Mouse (Mus musculus) gastrocnemius, adult 8-10 months (tissue): ENCODE data around the gene Rnf31. TPM values are rescaled to one million over a fixed set of nuclear protein-coding genes. Genes with fewer than 3 reads are reported as not detected.

Experiments used
- DNase-seq, 2 experiments: peaks; one replicate each; pipeline ENCODE4 v3.0.0; 2022; ENCODE audit warnings: low spot score in 2 of 2
- total RNA-seq, 4 experiments: library from RNA; stranded (reverse); gene quantifications; 2 replicates each; pipeline ENCODE4 v1.2.4; 2022

The Rnf31 gene
- 10 to 100 TPM; 14.8 to 18.7 (median 16.6) TPM for total RNA-seq

- peak; percentile 94 to 95 for DNase-seq
Measured at GRCm38 (mm10) chr14:55591331-55591891, at the start of gene Rnf31. TSS of gene Rnf31 (plus strand) at chr14:55591708.

GRCm38 (mm10) chr14:55542268-55542667, 49.2 kb upstream of the Rnf31 start:
- DNase-seq = no peak

GRCm38 (mm10) chr14:55544334-55544733, 47.2 kb upstream of the Rnf31 start:
- DNase-seq = no peak

- DNase-seq = no peak
Measured at GRCm38 (mm10) chr14:55550191-55550590, 41.3 kb upstream of the Rnf31 start.

GRCm38 (mm10) chr14:55551347-55551746, 40.2 kb upstream of the Rnf31 start:
- DNase-seq = no peak

GRCm38 (mm10) chr14:55551794-55552193, 39.7 kb upstream of the Rnf31 start:
- no peak for DNase-seq

- no peak for DNase-seq
Measured at GRCm38 (mm10) chr14:55554635-55555034, 36.9 kb upstream of the Rnf31 start.

GRCm38 (mm10) chr14:55555788-55556187, 35.7 kb upstream of the Rnf31 start:
- DNase-seq = no peak

GRCm38 (mm10) chr14:55557003-55557402, 34.5 kb upstream of the Rnf31 start:
- peak; percentile 55 to 61 for DNase-seq

- DNase-seq = no peak
Measured at GRCm38 (mm10) chr14:55557587-55557986, 33.9 kb upstream of the Rnf31 start.

- no peak for DNase-seq
Measured at GRCm38 (mm10) chr14:55558740-55559448, 32.6 kb upstream of the Rnf31 start.

GRCm38 (mm10) chr14:55559799-55560201, 31.7 kb upstream of the Rnf31 start, which contains the start of gene Dcaf11:
TSS of gene Dcaf11 (plus strand) at chr14:55560006.
- peak; percentile 84 to 91 for DNase-seq

GRCm38 (mm10) chr14:55560202-55561073, 31.1 kb upstream of the Rnf31 start, which contains the start of gene A730061H03Rik:
TSS of gene A730061H03Rik (minus strand) at chr14:55560406.
- DNase-seq = peak; percentile 97

GRCm38 (mm10) chr14:55561860-55562259, 29.6 kb upstream of the Rnf31 start:
- DNase-seq = no peak

GRCm38 (mm10) chr14:55563249-55563648, 28.3 kb upstream of the Rnf31 start:
- no peak for DNase-seq

- no peak for DNase-seq
Measured at GRCm38 (mm10) chr14:55565748-55566147, 25.8 kb upstream of the Rnf31 start.

GRCm38 (mm10) chr14:55567496-55567895, 24.0 kb upstream of the Rnf31 start:
- no peak for DNase-seq

- no peak for DNase-seq
Measured at GRCm38 (mm10) chr14:55570588-55570987, 20.9 kb upstream of the Rnf31 start.

- DNase-seq = no peak
Measured at GRCm38 (mm10) chr14:55571760-55572159, 19.7 kb upstream of the Rnf31 start.

GRCm38 (mm10) chr14:55575302-55575701, 16.2 kb upstream of the Rnf31 start, which contains the start of gene Fitm1:
TSS of gene Fitm1 (plus strand) at chr14:55575617.
- peak; percentile 61 to 83 for DNase-seq

GRCm38 (mm10) chr14:55575711-55576110, 15.8 kb upstream of the Rnf31 start:
- DNase-seq = no peak

GRCm38 (mm10) chr14:55576376-55576775, 15.1 kb upstream of the Rnf31 start:
- DNase-seq = peak; percentile 30 to 57
